In the genomic region with DNA sequence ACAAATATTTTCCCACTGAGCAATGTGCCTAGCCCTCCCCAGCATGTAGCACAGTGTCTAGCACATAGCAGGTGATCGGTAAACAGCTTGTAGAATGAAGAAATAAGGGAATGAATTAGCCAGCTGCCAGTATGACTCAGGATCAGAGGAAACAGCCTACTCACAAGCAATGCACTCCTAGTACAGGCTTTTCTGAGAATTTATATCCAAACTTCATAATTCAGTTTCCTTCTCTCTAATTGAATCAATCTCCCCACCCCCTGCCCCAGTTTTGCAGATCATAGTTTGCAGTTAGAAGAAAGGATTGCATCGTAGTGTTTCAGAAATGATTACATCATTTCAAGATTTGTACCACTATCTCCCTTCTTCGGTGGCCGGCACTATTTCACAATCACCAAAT, we compare ENCODE assay signal across 17 mouse cellular contexts. TPM values are rescaled to one million over a fixed set of nuclear protein-coding genes. Genes with fewer than 3 reads are reported as not detected.
DNase-seq lines count a peak whose midpoint lies in the region; ATAC-seq and TF ChIP-seq lines count a peak whose summit lies in the region.
"Had no signal": no experiment of that assay in that cellular context is flagged by ENCODE, and none has a peak within 500 bp of the region (broad histone marks: within the 10 kb centered on the region; RNA-seq: fewer than 3 reads in every experiment).

No protein-coding gene starts in this region.

- H3K9ac ChIP-seq in midbrain, embryonic 11.5 days (ENCODE audit: low read length), result no peak overlapping the region
- no peak overlapping the region for H3K9ac ChIP-seq in midbrain, embryonic 15.5 days
- H3K9ac ChIP-seq: embryonic facial prominence, embryonic 13.5 days; liver, embryonic 13.5 days; neural tube, embryonic 13.5 days; stomach, embryonic 15.5 days had no signal

- no peaks in the 10 kb centered on the region for H3K27me3 ChIP-seq in midbrain, embryonic 11.5 days (ENCODE audit: control insufficient read depth, insufficient read depth, low read length)
- no peaks in the 10 kb centered on the region for H3K27me3 ChIP-seq in midbrain, embryonic 15.5 days (replicated peaks)
- H3K27me3 ChIP-seq: embryonic facial prominence, embryonic 13.5 days; liver, embryonic 13.5 days; neural tube, embryonic 13.5 days; Patski; stomach, embryonic 15.5 days had no signal

- no peak for ATAC-seq in midbrain, embryonic 11.5 days (ENCODE audit: low FRiP score)
- ATAC-seq in midbrain, embryonic 15.5 days (replicated peaks), result no peak
- ATAC-seq: midbrain, embryonic 16.5 days; Patski had no signal

- peak; percentile 16 to 46 for DNase-seq in layer of hippocampus, adult 18-20 months (ENCODE audit: low spot score in 2 of 2)
- DNase-seq in layer of hippocampus, postnatal 25 days (ENCODE audit: extremely low spot score in 1 of 2, low spot score in 1 of 2), result no peak
- DNase-seq in midbrain, embryonic 11.5 days (ENCODE audit: low spot score, missing footprints), result peak; percentile 28
- peak; percentile 29 for DNase-seq in telencephalon, adult 2 months (ENCODE audit: low read depth, low spot score)
- DNase-seq in testis, postnatal 14 days (ENCODE audit: low spot score), result no peak
- DNase-seq: cerebellum, adult 2 months; heart, postnatal 14 days; liver, embryonic 13.5 days; spleen, adult 18-20 months; thymus, postnatal 14 days had no signal

- no peak for TF ChIP-seq POLR2A in bone marrow macrophage, adult 2 months (IDR thresholded peaks at IDR 0.05; ENCODE audit: borderline replicate concordance, low read depth, low read length)

- WGBS in midbrain, embryonic 11.5 days, result 94% methylated on average over 4 of the region's 4 CpGs
- 83% methylated on average over 4 of the region's 4 CpGs for WGBS in midbrain, embryonic 15.5 days

- H3K4me2 ChIP-seq in midbrain, embryonic 11.5 days, result no peak overlapping the region
- no peak overlapping the region for H3K4me2 ChIP-seq in midbrain, embryonic 15.5 days
- H3K4me2 ChIP-seq: embryonic facial prominence, embryonic 13.5 days; liver, embryonic 13.5 days; neural tube, embryonic 13.5 days; stomach, embryonic 15.5 days had no signal

- H3K9me3 ChIP-seq in midbrain, embryonic 11.5 days (ENCODE audit: control insufficient read depth, low read length), result no peaks in the 10 kb centered on the region
- no peaks in the 10 kb centered on the region for H3K9me3 ChIP-seq in midbrain, embryonic 15.5 days
- H3K9me3 ChIP-seq: embryonic facial prominence, embryonic 13.5 days; liver, embryonic 13.5 days; neural tube, embryonic 13.5 days; stomach, embryonic 15.5 days had no signal

- H3K4me3 ChIP-seq in midbrain, embryonic 11.5 days (ENCODE audit: low read depth, low read length), result no peak overlapping the region
- H3K4me3 ChIP-seq in midbrain, embryonic 15.5 days, result no peak overlapping the region
- peak overlapping the region; percentile 10; the same call in 1 of the 2 replicates for H3K4me3 ChIP-seq in bone marrow macrophage, adult 2 months (ENCODE audit: insufficient read depth, low read length)
- H3K4me3 ChIP-seq: embryonic facial prominence, embryonic 13.5 days; liver, embryonic 13.5 days; neural tube, embryonic 13.5 days; stomach, embryonic 15.5 days had no signal

- H3K36me3 ChIP-seq in midbrain, embryonic 11.5 days (ENCODE audit: control insufficient read depth, insufficient read depth, low read length), result no peaks in the 10 kb centered on the region
- H3K36me3 ChIP-seq in midbrain, embryonic 15.5 days (replicated peaks), result no peaks in the 10 kb centered on the region
- H3K36me3 ChIP-seq: embryonic facial prominence, embryonic 13.5 days; liver, embryonic 13.5 days; neural tube, embryonic 13.5 days; stomach, embryonic 15.5 days had no signal

- no peaks in the 10 kb centered on the region for H3K4me1 ChIP-seq in midbrain, embryonic 11.5 days (ENCODE audit: control insufficient read depth, insufficient read depth, low read length)
- H3K4me1 ChIP-seq in midbrain, embryonic 15.5 days, result no peaks in the 10 kb centered on the region
- H3K4me1 ChIP-seq in bone marrow macrophage, adult 2 months (ENCODE audit: control insufficient read depth, insufficient read depth, low read length), result peaks cover 12% of the 10 kb centered on the region
- H3K4me1 ChIP-seq: liver, embryonic 13.5 days; neural tube, embryonic 13.5 days had no signal

- no peak for TF ChIP-seq CTCF in bone marrow macrophage, adult 2 months (IDR thresholded peaks at IDR 0.05; ENCODE audit: low read depth, low read length)

- H3K27ac ChIP-seq in midbrain, embryonic 11.5 days (ENCODE audit: low read depth, low read length), result no peak overlapping the region
- H3K27ac ChIP-seq in midbrain, embryonic 15.5 days, result no peak overlapping the region
- H3K27ac ChIP-seq in bone marrow macrophage, adult 2 months (ENCODE audit: insufficient read depth, low read depth, low read length), result peak overlapping the region; percentile 41
- H3K27ac ChIP-seq: embryonic facial prominence, embryonic 13.5 days; liver, embryonic 13.5 days; neural tube, embryonic 13.5 days; stomach, embryonic 15.5 days had no signal

RNA-seq across cellular contexts. Expression of a gene that starts 26.4 kb away (rescaled TPM):
- 1 to 10 TPM; 5.8 to 7.1 TPM for total RNA-seq in layer of hippocampus, adult 18-20 months (2021)
- 10 to 100 TPM; 10.7 to 14.1 TPM for total RNA-seq in layer of hippocampus, postnatal 25 days (2021)
- 62.1 and 85.2 TPM in 2 replicates for polyA plus RNA-seq in midbrain, embryonic 11.5 days (2014; fragmentation: Nextera tagmentation; extraction: Ambion mirVana)
- 20.3 and 21.2 TPM in 2 replicates for polyA plus RNA-seq in midbrain, embryonic 15.5 days (2015; fragmentation: Nextera tagmentation; extraction: Ambion mirVana)
- polyA plus RNA-seq in bone marrow macrophage, adult 2 months (2012; ENCODE audit: insufficient read depth, insufficient read length, missing spikeins), result 517 and 550 TPM in 2 replicates

Comparison
In these comparisons a context has a peak if more than half of its experiments do, and no peak if none do; other contexts are left out.
1. DNase-seq: peak in layer of hippocampus, adult 18-20 months (2 of 2), midbrain, embryonic 11.5 days (single experiment) and telencephalon, adult 2 months (single experiment); none in layer of hippocampus, postnatal 25 days (0 of 2) and testis, postnatal 14 days (single experiment).